Mouse (Mus musculus): ENCODE data around the gene Gimap8.

GRCm38 (mm10) chr6:48620031-48620430, 27.0 kb upstream of the Gimap8 start:
- no peak for TF ChIP-seq CTCF (IDR thresholded peaks at IDR 0.05; ENCODE audit: extremely low read depth, insufficient read depth, insufficient read length, insufficient replicate concordance)
- no peak for TF ChIP-seq POLR2A (IDR thresholded peaks at IDR 0.05; ENCODE audit: low read depth, low read length)
